Mouse (Mus musculus) adipose tissue, adult 10 weeks (tissue): Measurements from ENCODE around the gene Gm28434. TPM values are rescaled to one million over a fixed set of nuclear protein-coding genes. Genes with fewer than 3 reads are reported as not detected.

Source experiments
- polyA plus RNA-seq: library from polyadenylated mRNA; stranded (reverse); fragments of 350-450 nt; fragmentation: Illumina TruSeq; extraction: RNeasy Lipid Tissue Mini Kit (QIAGEN cat#74804); gene quantifications from one replicate; pipeline ENCODE4 v1.2.3, GENCODE M21; 2014; ENCODE audit warnings: low read depth, low replicate concordance

Gene Gm28434
- not detected for polyA plus RNA-seq

GRCm38 (mm10) chr5:87969201-87969600 is at the start of gene Gm28434, which contains the start of gene 2310003L06Rik:
Gm28434 (plus strand) TSS chr5:87969517.
2310003L06Rik (plus strand) TSS chr5:87969459.

GRCm38 (mm10) chr5:87925372-87925771 is 43.9 kb upstream of the Gm28434 start, which contains the start of gene Csn3:
Csn3 (plus strand) TSS chr5:87925579.

GRCm38 (mm10) chr5:87979139-87979538 is 9.8 kb downstream of the Gm28434 start, which contains the start of gene Cabs1:
Cabs1 (plus strand) TSS chr5:87979439.

DNA sequence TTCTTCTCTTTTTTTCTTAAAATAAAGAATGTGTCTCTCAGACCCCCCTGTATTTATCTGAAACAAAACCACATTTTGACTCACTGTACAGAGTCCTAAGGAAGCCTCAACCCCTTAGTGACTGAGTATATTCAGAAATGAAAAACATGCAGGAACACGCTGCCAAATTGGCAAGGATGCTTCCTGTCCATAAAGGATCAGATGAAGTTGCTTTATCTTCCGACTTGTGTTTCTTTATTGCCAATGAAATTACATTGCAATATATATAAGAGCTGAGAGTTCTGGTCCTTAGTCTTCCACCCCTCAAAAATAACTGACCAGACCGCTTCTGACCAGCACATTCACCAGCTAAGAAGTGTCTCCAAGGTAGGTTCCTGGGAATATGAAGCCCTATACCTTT is 32.9 kb downstream of the Gm28434 start, which contains the start of gene Smr3a:
Gene Smr3a (plus strand): TSS at position 301 of the 400 bp plus-strand sequence.

Other genes with a start within 250 kb of the Gm28434 start
- not detected for gene Csn1s2a, start 194.9 kb upstream of the Gm28434 start, polyA plus RNA-seq
- not detected for gene Csn1s2b, start 161.4 kb upstream of the Gm28434 start, polyA plus RNA-seq
- 6.7 TPM for gene Prr27, start 143.8 kb upstream of the Gm28434 start, polyA plus RNA-seq
- gene Odam, start 84.5 kb upstream of the Gm28434 start, polyA plus RNA-seq: 37.3 TPM
- gene Csn3, start 43.9 kb upstream of the Gm28434 start, polyA plus RNA-seq: not detected
- not detected for gene 2310003L06Rik, start 58 bp upstream of the Gm28434 start, polyA plus RNA-seq
- gene Cabs1, start 9.9 kb downstream of the Gm28434 start, polyA plus RNA-seq: 20.5 TPM
- not detected for gene Smr3a, start 33.0 kb downstream of the Gm28434 start, polyA plus RNA-seq
- not detected for gene Smr2, start 117.0 kb downstream of the Gm28434 start, polyA plus RNA-seq
- not detected for gene Gm11116, start 142.0 kb downstream of the Gm28434 start, polyA plus RNA-seq
- gene Gm11115, start 184.6 kb downstream of the Gm28434 start, polyA plus RNA-seq: not detected